Mouse (Mus musculus): ENCODE measurements around the gene Chrdl1. TPM values are rescaled to one million over a fixed set of nuclear protein-coding genes. Genes with fewer than 3 reads are reported as not detected.

Chrdl1 gene
- polyA plus RNA-seq, 1 experiment from 2014 or later, result 7.8 TPM

Other genes with a start within 250 kb of the Chrdl1 start
- gene Pak3, start 124.3 kb upstream of the Chrdl1 start, polyA plus RNA-seq (2014; fragmentation: Nextera tagmentation; extraction: Ambion mirVana), result 27.4 and 33.3 TPM in 2 replicates